Mouse (Mus musculus) ES-Bruce4 (cell line): ENCODE results near the gene Slc9a3r1. TPM values are rescaled to one million over a fixed set of nuclear protein-coding genes. Genes with fewer than 3 reads are reported as not detected.

Source experiments
- H3K27ac ChIP-seq: 2 replicates; pipeline ENCODE4 v1.5.1; 2012; ENCODE audit warnings: low read length, inconsistent platforms; ENCODE audit not compliant: insufficient read depth
- H3K27me3 ChIP-seq: 2 replicates; pipeline ENCODE4 v1.6.1; 2012; ENCODE audit warnings: mild to moderate bottlenecking, low read length, inconsistent platforms; ENCODE audit not compliant: control insufficient read depth, poor library complexity, insufficient read depth, severe bottlenecking
- H3K36me3 ChIP-seq: 2 replicates; pipeline ENCODE4 v1.6.1; 2012; ENCODE audit warnings: inconsistent platforms, mild to moderate bottlenecking, low read length, moderate library complexity; ENCODE audit not compliant: control insufficient read depth, poor library complexity, insufficient read depth, severe bottlenecking
- H3K4me1 ChIP-seq: one replicate; pipeline ENCODE4 v1.8.1; 2011; ENCODE audit warnings: low read length; ENCODE audit not compliant: control insufficient read depth, insufficient read depth
- H3K4me3 ChIP-seq: 2 replicates; pipeline ENCODE4 v1.5.1; 2011; ENCODE audit warnings: low read depth, mild to moderate bottlenecking, low read length
- H3K9ac ChIP-seq: 2 replicates; pipeline ENCODE4 v1.6.1; 2012; ENCODE audit warnings: low read depth, mild to moderate bottlenecking, inconsistent platforms; ENCODE audit not compliant: poor library complexity, severe bottlenecking
- H3K9me3 ChIP-seq: replicated peaks from 2 replicates; pipeline ENCODE4 v1.6.1; 2012; ENCODE audit warnings: mild to moderate bottlenecking, low read length, inconsistent platforms; ENCODE audit not compliant: control insufficient read depth, poor library complexity, insufficient read depth, severe bottlenecking
- CTCF ChIP-seq: IDR thresholded peaks from one replicate; pipeline ENCODE4 v1.8.1; 2011; ENCODE audit warnings: low read depth, low read length
- EP300 ChIP-seq: IDR thresholded peaks from 2 replicates; pipeline ENCODE4 v1.6.1; 2011; ENCODE audit warnings: low read depth, low read length; ENCODE audit not compliant: insufficient read depth
- POLR2A ChIP-seq: IDR thresholded peaks from one replicate; pipeline ENCODE4 v1.8.1; 2011; ENCODE audit warnings: low read length; ENCODE audit not compliant: insufficient read depth
- polyA plus RNA-seq: library from polyadenylated mRNA; stranded (reverse); fragments of >200 nt; gene quantifications from 2 replicates; pipeline ENCODE4 v1.2.4, GENCODE M21; 2011; ENCODE audit warnings: low read depth; ENCODE audit not compliant: missing spikeins, insufficient read depth, insufficient read length

Slc9a3r1 gene
- polyA plus RNA-seq: 73.2 and 77.8 TPM in 2 replicates

- TF ChIP-seq POLR2A (peak; percentile 87), CTCF (no peak)
Measured at GRCm38 (mm10) chr11:115162832-115163480, at the start of gene Slc9a3r1. Gene Slc9a3r1, plus strand, starts transcription at chr11:115163341.

DNA sequence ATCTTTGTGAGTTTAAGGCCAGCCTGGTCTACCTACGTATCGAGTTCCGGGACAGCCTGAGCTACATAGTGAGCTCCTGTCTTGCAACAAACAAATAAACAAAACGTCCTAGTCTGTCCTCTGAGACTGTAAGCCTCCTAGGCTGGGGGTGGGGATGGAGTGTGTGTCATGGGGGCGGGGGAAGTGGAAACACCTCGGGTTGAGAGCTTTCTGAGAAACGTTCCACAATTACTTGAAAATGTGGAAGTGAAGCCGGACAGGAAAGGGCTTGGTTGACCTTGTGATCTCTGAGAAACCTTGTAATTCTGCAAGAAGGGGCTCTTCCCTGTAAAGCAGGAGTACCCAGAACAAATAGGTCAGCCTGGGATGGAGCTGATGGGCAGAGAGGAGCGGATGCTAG, 43.7 kb upstream of the Slc9a3r1 start:
- Histone ChIP-seq H3K27me3 (no peaks in the 10 kb centered on the region), H3K4me3 (no peak overlapping the region), H3K9ac (no peak overlapping the region), H3K9me3 (no peaks in the 10 kb centered on the region), H3K27ac (no peak overlapping the region), H3K36me3 (no peaks in the 10 kb centered on the region), H3K4me1 (no peaks in the 10 kb centered on the region)
- TF ChIP-seq CTCF (no peak), EP300 (no peak), POLR2A (no peak)

More at GRCm38 (mm10) chr11:115162832-115163480, at the start of gene Slc9a3r1:
- Histone ChIP-seq H3K9ac (peak within 1 kb of the TSS; percentile 83), H3K9me3 (no peaks in the 10 kb centered on the region), H3K27me3 (no peaks in the 10 kb centered on the region), H3K27ac (no peak within 1 kb of the TSS; the same call in 1 of the 2 replicates), H3K4me1 (peaks cover 4% of the 10 kb centered on the region), H3K4me3 (peak within 1 kb of the TSS; percentile 95), H3K36me3 (no peaks in the 10 kb centered on the region)

GRCm38 (mm10) chr11:115128483-115128882, 34.7 kb upstream of the Slc9a3r1 start:
- no peaks in the 10 kb centered on the region for H3K9me3 ChIP-seq
- no peaks in the 10 kb centered on the region for H3K27me3 ChIP-seq
- H3K36me3 ChIP-seq: no peaks in the 10 kb centered on the region
- H3K9ac ChIP-seq: no peak overlapping the region
- no peak overlapping the region for H3K27ac ChIP-seq
- no peak overlapping the region for H3K4me3 ChIP-seq
- TF ChIP-seq EP300 (no peak), POLR2A (no peak), CTCF (no peak)
- no peaks in the 10 kb centered on the region for H3K4me1 ChIP-seq

GRCm38 (mm10) chr11:115129508-115130126, 33.5 kb upstream of the Slc9a3r1 start:
- no peak for TF ChIP-seq POLR2A
- no peak for TF ChIP-seq EP300
- TF ChIP-seq CTCF: no peak
- Histone ChIP-seq H3K27ac (no peak overlapping the region), H3K36me3 (no peaks in the 10 kb centered on the region), H3K9ac (no peak overlapping the region), H3K4me1 (no peaks in the 10 kb centered on the region), H3K27me3 (no peaks in the 10 kb centered on the region), H3K9me3 (no peaks in the 10 kb centered on the region), H3K4me3 (no peak overlapping the region)

DNA sequence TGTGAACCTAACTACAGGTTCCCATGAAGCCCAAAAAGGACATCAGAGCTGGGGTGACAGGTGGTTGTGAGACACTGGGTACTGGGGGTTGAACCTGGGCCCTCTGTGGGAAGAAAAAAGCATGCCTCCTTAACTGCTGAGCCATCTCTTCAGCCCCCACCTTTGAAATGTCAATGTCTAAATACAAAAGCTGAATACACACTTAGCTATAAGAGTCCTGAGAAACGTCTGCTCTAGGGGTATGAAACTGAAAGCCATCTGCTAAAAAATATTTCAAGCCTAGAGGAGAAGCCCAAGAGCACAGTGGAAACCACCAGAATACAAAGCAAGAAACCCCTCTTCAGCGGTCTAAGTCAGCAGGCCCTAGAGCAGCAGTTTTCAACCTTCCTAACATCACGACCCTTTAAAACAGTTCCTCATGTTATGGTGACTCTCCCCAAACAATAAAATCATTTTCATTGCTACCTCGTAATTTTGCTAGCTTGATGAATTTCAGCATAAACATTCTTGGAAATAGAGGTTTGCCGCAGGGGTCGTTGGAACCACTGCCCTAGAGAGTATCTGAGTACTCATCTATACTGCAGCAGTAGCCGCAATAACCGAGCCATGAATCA, 31.3 kb upstream of the Slc9a3r1 start:
- Histone ChIP-seq H3K36me3 (no peaks in the 10 kb centered on the region), H3K27me3 (no peaks in the 10 kb centered on the region), H3K9me3 (no peaks in the 10 kb centered on the region), H3K9ac (no peak overlapping the region), H3K4me1 (no peaks in the 10 kb centered on the region), H3K4me3 (no peak overlapping the region), H3K27ac (no peak overlapping the region)
- TF ChIP-seq POLR2A (no peak), EP300 (no peak), CTCF (no peak)

- Histone ChIP-seq H3K9ac (no peak within 1 kb of the TSS), H3K4me3 (no peak within 1 kb of the TSS), H3K36me3 (no peaks in the 10 kb centered on the region), H3K4me1 (no peaks in the 10 kb centered on the region), H3K9me3 (no peaks in the 10 kb centered on the region), H3K27ac (no peak within 1 kb of the TSS), H3K27me3 (no peaks in the 10 kb centered on the region)
- TF ChIP-seq EP300 (no peak), POLR2A (no peak), CTCF (no peak)
Measured at GRCm38 (mm10) chr11:115133800-115134199, 29.3 kb upstream of the Slc9a3r1 start, which contains the start of gene Cd300lf. Gene Cd300lf, minus strand, starts transcription at chr11:115133992.
